Mouse (Mus musculus): ENCODE results near the gene D16Ertd472e. TPM values are rescaled to one million over a fixed set of nuclear protein-coding genes. Genes with fewer than 3 reads are reported as not detected.

Gene D16Ertd472e
- polyA plus RNA-seq, 1 experiment: 1.9 TPM

- TF ChIP-seq CTCF (conservative IDR thresholded peaks at IDR 0.05; ENCODE audit: insufficient read depth, insufficient read length, low read depth, low read length) (no peak), POLR2A (IDR thresholded peaks at IDR 0.05; ENCODE audit: low read depth, low read length) (no peak)
- DNase-seq: no peak
- H3K4me1 ChIP-seq (ENCODE audit: control insufficient read depth, insufficient read depth, low read length): no peaks in the 10 kb centered on the region
- 76% methylated on average over 4 of the region's 4 CpGs for WGBS
- H3K27me3 ChIP-seq (replicated peaks; ENCODE audit: control insufficient read depth, insufficient read depth, low read length): no peaks in the 10 kb centered on the region
- H3K27ac ChIP-seq (ENCODE audit: insufficient read depth, low read depth, low read length): no peak overlapping the region
- no peaks in the 10 kb centered on the region for H3K36me3 ChIP-seq (ENCODE audit: control insufficient read depth, insufficient read depth, low read length)
- H3K4me3 ChIP-seq (ENCODE audit: insufficient read depth, low read depth, low read length): no peak overlapping the region
These were observed 3.5 kb downstream of the D16Ertd472e start for GRCm38 (mm10) chr16:78573016-78573415.

- 65% methylated on average over 13 of the region's 13 CpGs for WGBS
- Histone ChIP-seq H3K4me3 (ENCODE audit: insufficient read depth, low read depth, low read length) (no peak overlapping the region), H3K36me3 (ENCODE audit: control insufficient read depth, insufficient read depth, low read length) (no peaks in the 10 kb centered on the region; the same call in 1 of the 2 replicates), H3K27ac (ENCODE audit: insufficient read depth, low read depth, low read length) (no peak overlapping the region), H3K27me3 (replicated peaks; ENCODE audit: control insufficient read depth, insufficient read depth, low read length) (no peaks in the 10 kb centered on the region), H3K4me1 (ENCODE audit: control insufficient read depth, insufficient read depth, low read length) (no peaks in the 10 kb centered on the region)
- no peak for DNase-seq
- TF ChIP-seq POLR2A (IDR thresholded peaks at IDR 0.05; ENCODE audit: low read depth, low read length): no peak
- TF ChIP-seq CTCF (conservative IDR thresholded peaks at IDR 0.05; ENCODE audit: insufficient read depth, insufficient read length, low read depth, low read length): no peak
These were observed 12.2 kb downstream of the D16Ertd472e start for GRCm38 (mm10) chr16:78564110-78564821.

- no peak overlapping the region for H3K4me3 ChIP-seq (ENCODE audit: insufficient read depth, low read depth, low read length)
- WGBS: 81% methylated on average over 15 of the region's 15 CpGs
- no peak overlapping the region for H3K27ac ChIP-seq (ENCODE audit: insufficient read depth, low read depth, low read length)
- no peaks in the 10 kb centered on the region for H3K27me3 ChIP-seq (replicated peaks; ENCODE audit: control insufficient read depth, insufficient read depth, low read length)
- no peaks in the 10 kb centered on the region for H3K4me1 ChIP-seq (ENCODE audit: control insufficient read depth, insufficient read depth, low read length)
- DNase-seq: no peak
- TF ChIP-seq POLR2A (IDR thresholded peaks at IDR 0.05; ENCODE audit: low read depth, low read length) (no peak), CTCF (conservative IDR thresholded peaks at IDR 0.05; ENCODE audit: insufficient read depth, insufficient read length, low read depth, low read length) (no peak)
- no peaks in the 10 kb centered on the region; the same call in 1 of the 2 replicates for H3K36me3 ChIP-seq (ENCODE audit: control insufficient read depth, insufficient read depth, low read length)
These were observed 13.2 kb downstream of the D16Ertd472e start for GRCm38 (mm10) chr16:78563093-78563971.

- Histone ChIP-seq H3K4me1 (ENCODE audit: control insufficient read depth, insufficient read depth, low read length) (no peaks in the 10 kb centered on the region), H3K27ac (ENCODE audit: insufficient read depth, low read depth, low read length) (no peak overlapping the region), H3K36me3 (ENCODE audit: control insufficient read depth, insufficient read depth, low read length) (no peaks in the 10 kb centered on the region; the same call in 1 of the 2 replicates), H3K27me3 (replicated peaks; ENCODE audit: control insufficient read depth, insufficient read depth, low read length) (no peaks in the 10 kb centered on the region), H3K4me3 (ENCODE audit: insufficient read depth, low read depth, low read length) (no peak overlapping the region)
- TF ChIP-seq POLR2A (IDR thresholded peaks at IDR 0.05; ENCODE audit: low read depth, low read length) (no peak), CTCF (conservative IDR thresholded peaks at IDR 0.05; ENCODE audit: insufficient read depth, insufficient read length, low read depth, low read length) (no peak)
- no peak for DNase-seq
- 94% methylated on average over 5 of the region's 5 CpGs for WGBS
These were observed 15.9 kb downstream of the D16Ertd472e start for GRCm38 (mm10) chr16:78560627-78561026.

- WGBS: 85% methylated on average over 15 of the region's 15 CpGs
- Histone ChIP-seq H3K36me3 (ENCODE audit: control insufficient read depth, insufficient read depth, low read length) (no peaks in the 10 kb centered on the region; the same call in 1 of the 2 replicates), H3K27me3 (replicated peaks; ENCODE audit: control insufficient read depth, insufficient read depth, low read length) (no peaks in the 10 kb centered on the region), H3K4me3 (ENCODE audit: insufficient read depth, low read depth, low read length) (no peak overlapping the region), H3K27ac (ENCODE audit: insufficient read depth, low read depth, low read length) (no peak overlapping the region), H3K4me1 (ENCODE audit: control insufficient read depth, insufficient read depth, low read length) (no peaks in the 10 kb centered on the region)
- DNase-seq: no peak
- TF ChIP-seq POLR2A (IDR thresholded peaks at IDR 0.05; ENCODE audit: low read depth, low read length): no peak
- no peak for TF ChIP-seq CTCF (conservative IDR thresholded peaks at IDR 0.05; ENCODE audit: insufficient read depth, insufficient read length, low read depth, low read length)
These were observed 16.4 kb downstream of the D16Ertd472e start for GRCm38 (mm10) chr16:78560063-78560462.

- no peaks in the 10 kb centered on the region for H3K4me1 ChIP-seq (ENCODE audit: control insufficient read depth, insufficient read depth, low read length)
- DNase-seq: no peak
- no peaks in the 10 kb centered on the region for H3K27me3 ChIP-seq (replicated peaks; ENCODE audit: control insufficient read depth, insufficient read depth, low read length)
- H3K36me3 ChIP-seq (ENCODE audit: control insufficient read depth, insufficient read depth, low read length): no peaks in the 10 kb centered on the region; the same call in 1 of the 2 replicates
- TF ChIP-seq POLR2A (IDR thresholded peaks at IDR 0.05; ENCODE audit: low read depth, low read length): no peak
- no peak for TF ChIP-seq CTCF (conservative IDR thresholded peaks at IDR 0.05; ENCODE audit: insufficient read depth, insufficient read length, low read depth, low read length)
- WGBS: 90% methylated on average over 4 of the region's 4 CpGs
- H3K4me3 ChIP-seq (ENCODE audit: insufficient read depth, low read depth, low read length): no peak overlapping the region
- H3K27ac ChIP-seq (ENCODE audit: insufficient read depth, low read depth, low read length): no peak overlapping the region
These were observed 18.9 kb downstream of the D16Ertd472e start for GRCm38 (mm10) chr16:78557573-78557972.
